Mouse (Mus musculus) ovary, adult 18-20 months (tissue): ENCODE measurements around the gene Alg1.

Source experiments
- DNase-seq: peaks from one replicate; pipeline ENCODE4 v3.0.0; 2022; ENCODE audit warnings: low spot score, mixed read lengths

Alg1 gene

DNA sequence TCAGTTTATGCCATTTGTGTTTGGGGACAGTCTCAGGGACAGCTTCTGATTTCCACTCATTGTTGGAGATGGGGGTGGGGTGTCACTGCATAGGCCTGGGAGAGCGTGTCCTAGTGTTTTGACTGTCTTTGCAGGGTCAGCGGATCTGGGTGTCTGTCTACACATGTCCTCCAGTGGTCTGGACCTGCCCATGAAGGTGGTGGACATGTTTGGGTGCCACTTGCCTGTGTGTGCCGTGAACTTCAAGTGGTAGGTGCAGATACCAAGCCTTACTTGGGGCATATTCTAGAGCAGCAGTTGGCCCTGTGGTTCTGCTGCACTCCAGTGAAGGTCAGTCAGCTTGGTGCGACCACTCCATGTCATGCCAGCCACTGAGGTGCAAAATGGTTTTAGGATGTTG is 8.9 kb downstream of the Alg1 start:
- DNase-seq: no peak

DNA sequence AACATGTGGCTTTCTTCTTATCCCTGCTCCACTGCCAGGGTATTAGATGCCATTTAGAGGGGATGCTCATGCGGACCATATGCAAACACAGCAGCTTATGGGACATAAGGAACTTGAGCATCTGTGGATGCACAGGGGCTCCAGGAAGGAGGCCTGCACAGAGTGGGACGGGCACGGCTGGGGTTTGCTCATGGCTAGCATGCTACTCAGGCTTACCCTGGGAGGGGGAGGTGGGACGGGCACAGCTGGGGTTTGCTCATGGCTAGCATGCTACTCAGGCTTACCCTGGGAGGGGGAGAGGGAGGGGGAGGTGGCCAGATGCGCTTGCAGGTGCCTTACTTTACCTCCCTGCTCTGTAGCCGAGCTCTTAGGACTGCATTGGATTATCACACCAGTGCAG is 9.5 kb downstream of the Alg1 start:
- DNase-seq: no peak

DNA sequence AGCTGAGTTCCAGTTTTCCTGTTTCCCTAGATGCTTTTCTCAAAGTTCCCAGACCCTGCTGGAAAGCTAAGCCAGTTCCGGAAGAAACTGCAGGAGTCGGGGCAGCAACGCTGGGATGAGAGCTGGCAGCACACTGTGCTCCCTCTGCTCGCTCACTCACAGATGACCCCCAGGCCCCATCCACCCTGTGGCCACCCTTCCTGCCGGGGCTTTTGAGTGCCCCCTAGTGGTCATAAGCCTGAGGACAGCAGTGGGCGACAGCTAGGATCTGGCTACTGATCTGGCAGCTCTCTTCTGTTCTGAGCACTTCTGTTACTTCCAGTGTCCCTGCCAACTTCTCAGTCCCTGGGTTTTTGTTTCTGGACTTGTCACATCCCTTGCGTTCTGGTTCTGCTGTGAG is 11.0 kb downstream of the Alg1 start:
- DNase-seq: peak; percentile 39

DNA sequence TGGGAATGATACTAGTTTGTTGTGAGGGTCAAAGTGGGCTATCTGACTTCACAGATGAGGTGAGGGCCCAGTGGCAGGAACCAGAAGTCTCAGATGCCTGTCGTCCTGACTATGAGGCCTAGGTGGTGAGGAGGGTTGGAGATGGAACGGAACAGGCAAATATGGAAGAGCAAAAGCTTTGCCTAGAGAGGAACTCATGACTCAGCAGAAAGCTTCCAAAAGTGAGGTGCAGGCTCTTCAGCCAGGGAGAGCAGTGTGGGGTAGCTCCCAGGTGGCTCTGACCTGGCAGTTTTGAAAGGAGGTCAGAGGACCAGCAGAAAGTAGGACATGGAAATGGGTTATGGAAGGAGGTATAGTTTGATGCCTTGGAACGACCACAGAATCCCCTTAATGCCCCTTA is 17.5 kb downstream of the Alg1 start:
- DNase-seq: no peak

DNA sequence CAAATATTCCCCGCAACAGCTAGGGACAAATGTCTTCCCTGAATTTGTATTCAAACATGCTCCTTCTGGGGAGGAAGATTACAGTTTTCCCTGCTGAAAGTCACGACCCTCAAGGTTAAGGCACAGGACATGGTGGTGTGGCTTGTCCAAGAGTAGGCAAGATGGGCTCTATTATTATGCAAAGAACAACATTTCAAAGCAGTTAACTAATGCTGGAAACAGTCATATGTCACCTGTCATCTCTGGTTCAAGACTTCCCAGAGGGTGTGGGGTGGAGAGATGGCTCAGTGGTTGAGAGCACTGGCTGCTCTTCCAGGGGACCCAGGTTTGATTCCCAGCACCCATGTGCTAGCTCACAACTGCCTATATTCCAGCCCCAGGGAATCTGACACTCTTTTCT is 18.8 kb downstream of the Alg1 start:
- DNase-seq: no peak

DNA sequence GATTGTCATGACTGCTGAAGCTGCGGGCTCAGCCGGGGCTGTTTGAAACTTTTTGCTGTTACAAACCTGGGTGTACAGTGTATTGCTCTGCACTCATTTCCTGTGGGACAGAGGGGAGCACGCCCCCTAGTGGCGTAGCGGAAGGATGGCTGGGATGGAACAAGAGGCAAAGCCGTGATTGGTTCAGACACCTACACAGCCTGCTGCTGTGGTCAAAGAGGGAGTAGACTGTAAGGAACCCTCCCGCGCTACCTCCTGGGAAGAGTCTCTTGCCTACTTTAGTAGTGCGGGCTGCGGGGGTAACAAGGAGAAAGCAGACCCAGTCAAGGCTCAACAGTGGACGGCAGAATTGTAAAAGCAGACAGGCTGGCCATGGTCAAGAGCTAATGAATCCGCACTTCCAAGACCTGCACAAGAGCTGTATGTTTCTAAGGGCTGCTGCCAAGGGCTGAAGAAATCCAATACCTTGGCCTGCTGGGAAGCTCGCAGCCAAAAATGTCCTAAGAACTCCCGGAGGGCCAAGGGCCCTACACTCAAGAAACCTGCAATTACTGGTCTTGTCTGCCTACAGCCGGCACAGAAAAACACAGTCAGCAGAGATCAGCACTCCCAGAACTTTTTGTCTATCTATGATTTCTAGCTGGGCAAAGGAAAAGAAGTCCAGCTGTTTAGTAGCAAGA is 21.1 kb downstream of the Alg1 start:
- peak; percentile 71 for DNase-seq

DNA sequence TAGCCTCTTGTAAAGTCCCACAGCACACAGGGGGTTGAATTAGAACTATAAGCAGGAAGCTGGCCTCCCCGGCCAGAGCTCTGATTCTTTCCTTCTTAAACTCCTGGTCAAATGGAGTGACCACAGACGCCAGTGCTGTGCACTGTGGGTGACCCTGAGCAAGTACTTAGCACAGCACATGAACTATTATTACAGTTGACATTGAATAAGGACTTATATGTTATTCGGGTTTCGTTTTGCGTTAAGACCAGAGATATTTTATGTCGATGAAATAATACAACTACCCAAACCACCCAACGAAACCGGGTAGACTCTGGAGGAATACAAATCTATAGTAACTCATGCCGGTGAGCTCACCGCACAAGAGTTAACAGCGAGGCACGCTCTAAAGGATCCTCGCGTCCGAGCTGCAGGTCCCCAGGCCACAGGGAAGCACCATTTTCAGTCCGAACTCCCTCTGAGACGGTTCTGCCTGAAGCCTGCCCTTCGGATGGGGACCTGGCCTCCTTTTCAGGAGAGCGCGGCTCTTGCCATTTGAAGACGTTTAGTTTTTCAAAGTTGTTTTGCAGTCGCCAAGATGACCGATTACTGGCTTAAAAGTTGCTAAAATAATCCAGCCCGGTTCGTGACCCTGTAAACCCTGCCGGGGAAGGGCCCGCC is 21.8 kb downstream of the Alg1 start:
- DNase-seq: no peak

DNA sequence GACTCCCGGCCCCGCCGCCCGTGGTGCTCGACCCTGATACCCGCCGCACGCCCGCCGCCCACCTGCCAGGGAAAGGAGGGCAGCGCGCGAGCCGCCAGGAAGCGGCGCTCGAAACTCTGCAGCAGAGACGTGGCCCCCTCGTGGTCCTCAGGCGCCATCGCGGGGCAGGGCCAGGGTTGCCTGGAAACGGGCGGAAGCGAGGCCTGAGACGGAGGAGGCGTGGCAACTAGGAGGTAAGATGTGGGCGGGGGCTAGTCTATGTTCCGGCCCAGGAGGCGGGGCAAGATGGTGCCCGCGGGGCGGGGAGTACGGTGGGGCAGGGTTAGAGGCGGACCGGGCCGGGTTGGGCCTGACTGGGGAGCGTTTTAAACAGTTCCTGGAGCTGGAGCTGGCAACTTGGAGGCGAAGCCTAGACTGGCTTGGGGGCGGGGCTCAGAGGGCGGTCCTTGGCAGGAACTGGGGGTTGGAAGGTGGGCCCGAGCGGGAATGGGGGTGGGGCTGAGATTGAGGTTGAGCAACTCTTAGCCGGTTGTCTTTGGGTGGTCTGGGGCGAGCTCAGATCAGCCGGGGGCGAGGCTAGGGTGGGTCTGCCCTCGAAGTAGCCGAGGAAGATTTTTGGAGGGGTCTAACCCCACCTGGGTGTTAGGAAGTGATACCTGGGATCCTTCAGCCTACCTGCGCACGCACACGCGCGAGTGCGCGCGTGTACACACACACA is 22.5 kb downstream of the Alg1 start, which contains the start of gene Eef2kmt:
Gene Eef2kmt, minus strand, starts transcription at position 205 of the 718 bp plus-strand sequence.
- DNase-seq: peak; percentile 99

DNA sequence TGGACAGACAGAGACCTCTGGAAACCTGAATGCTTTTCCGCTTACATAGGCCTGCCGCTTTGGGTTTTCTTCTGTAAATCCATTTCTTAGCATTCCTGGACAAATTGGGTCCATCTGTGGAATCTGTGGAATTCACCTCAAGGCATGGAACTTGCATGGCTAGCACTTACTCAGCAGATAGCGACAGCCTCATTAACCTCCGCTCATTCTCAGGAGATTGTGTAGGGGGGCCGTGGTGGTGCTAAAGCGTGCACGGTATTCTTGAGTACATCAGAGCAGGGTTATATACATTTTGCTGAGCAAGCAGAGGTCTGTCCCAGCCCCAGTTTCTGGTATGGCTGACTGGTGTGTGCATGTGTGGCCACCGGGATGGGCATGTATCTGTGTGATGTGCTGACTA is 29.7 kb downstream of the Alg1 start:
- no peak for DNase-seq

DNA sequence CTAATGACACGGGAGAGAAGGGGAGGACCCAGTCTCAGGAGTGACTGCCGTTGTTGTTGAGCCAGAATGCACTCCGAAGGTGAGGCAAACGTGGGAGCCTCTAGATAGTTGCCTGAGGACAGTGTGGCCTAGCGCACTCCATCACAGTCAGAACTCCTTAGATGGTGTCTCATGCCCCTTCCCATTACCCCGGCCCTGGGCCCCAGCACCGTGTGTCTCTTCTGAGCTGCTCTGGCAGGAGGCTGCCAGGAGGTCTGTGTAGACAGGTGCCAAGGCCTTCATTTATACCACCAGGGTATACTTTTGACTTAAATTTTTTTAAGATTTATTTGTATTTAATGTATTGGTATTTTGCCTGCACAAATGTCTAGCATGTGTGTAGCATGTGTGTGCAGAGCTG is 30.5 kb downstream of the Alg1 start:
- DNase-seq: no peak

DNA sequence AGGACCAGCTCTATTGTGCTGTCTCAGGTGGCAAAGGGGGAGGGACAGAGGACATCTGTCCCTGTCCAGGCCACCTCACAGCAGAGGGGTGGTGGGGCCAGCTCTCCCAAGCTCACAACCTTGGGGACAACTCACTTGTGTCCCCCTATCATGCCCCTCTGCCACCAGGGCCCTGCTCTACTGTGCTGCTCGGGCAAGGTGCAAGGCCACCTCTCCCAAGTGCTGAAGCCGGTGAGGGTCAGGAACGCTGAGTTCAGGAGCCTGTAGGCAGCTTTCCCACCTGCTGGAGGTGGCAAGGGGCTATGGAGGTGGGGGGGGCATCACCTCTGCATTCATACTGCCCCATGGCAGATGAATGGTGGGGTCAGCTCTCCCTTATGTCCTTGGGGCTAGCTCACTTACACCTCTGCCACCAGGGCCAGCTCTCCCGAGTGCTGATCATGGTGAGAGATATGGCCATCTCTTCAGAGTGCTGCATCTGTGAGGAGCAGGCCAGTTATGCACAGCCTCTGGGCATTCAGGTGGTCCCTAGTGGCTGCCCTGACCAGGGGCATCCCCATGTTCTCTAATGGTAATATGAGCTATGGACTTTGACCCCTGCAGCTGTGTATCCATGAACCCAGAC is 38.1 kb downstream of the Alg1 start:
- no peak for DNase-seq

DNA sequence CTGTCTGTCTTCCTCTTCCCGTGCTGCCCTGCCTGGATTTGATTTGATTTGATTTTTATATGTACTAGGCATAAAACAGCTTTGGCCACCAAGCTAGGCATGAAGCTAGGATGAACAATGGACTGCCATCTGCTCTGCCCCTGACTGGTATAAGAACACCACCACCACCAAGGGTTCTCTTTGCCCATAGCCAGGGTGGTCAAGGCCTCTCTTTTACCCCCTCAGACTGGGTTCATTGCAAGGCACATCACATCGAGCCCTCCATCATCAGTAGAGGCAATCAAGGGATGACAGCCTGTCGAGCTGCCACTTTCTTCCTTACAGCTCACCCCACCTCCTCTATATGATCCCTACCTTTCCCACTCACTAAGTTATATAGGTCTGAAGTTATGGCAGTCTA is 39.0 kb downstream of the Alg1 start:
- no peak for DNase-seq

DNA sequence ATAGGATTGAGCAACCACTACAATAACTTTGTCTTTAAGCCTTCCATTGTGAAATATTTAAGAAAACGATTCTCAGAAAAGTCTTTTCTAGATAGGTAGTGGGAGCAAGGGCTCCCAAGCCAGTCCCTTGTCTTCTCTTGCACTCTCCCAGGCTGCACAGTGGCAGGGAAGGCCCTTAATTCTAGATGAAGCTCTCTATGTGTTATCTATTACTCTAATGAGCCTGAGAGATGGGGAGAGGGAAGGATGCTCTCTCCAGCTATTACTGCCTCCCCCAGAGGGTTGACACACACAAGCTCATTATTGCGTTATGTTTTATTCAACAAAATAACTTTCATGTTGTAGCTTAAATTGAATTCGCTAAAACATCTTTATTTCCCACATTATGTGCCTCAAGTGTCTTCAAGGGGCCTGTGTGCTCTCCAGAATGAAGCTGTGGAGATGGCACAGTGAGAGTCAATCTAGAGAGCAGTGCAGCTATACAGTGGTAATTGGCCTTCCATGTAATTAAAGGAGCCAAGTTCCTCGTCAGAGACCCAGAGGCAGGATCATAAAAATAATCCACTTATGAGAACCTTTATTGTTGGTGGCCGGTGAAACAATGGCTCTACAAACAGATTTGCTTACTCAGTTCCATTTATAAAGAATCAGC is 46.3 kb downstream of the Alg1 start:
- no peak for DNase-seq

DNA sequence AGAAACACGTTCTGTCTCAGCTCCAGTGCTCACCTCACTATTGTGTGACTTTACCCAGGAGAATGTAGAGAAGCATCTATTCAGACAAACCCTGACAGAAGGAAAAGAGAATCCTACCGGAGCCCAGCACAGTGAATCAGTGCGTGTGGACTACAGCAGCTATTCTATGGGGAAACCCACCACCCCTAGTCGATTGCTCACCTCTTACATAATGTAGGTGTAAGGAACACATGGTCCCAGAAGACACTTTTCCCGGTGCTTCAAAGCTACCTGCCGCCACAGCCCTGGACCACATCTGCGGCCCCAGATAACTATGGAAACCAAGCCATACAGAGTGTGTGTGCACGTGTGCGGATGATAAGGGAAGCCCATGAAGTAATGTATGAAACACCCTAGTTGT is 49.3 kb downstream of the Alg1 start:
- DNase-seq: no peak

DNA sequence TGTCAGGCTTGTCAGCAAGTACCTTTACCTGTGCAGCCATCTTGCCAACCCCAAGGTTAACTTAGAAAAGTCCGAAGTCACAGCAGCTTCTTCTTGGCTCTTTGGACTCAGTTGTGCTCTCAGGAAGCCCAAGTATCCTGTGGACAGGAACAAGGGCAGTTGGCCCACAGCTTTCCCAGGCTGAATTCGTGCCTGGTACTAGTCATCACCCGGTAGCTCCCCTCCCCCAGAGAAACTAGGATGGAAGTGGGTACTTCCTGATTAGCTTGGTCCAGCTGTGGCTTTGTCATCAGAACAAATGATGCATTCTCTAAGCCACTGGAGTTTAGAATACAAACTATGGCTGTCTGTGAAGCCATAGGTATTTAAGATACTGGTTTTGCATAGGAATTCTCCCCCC is 52.0 kb downstream of the Alg1 start:
- no peak for DNase-seq
